Mouse (Mus musculus) kidney, adult 2 months (tissue): ENCODE measurements at regions not wholly inside any gene's neighbourhood (a gene's known extent, or its start where the extent isn't known, plus 50 kb on each side); places are given as distances from the start of the nearest gene placed in this dataset.
"Not testable (repeated sequence)": the region's sequence is repeated elsewhere in the genome, so short reads cannot be mapped to it uniquely, and the experiment has no call there.

Source experiments
- CTCF ChIP-seq: fragments of 200-500 bp; conservative IDR thresholded peaks from 2 replicates; pipeline ENCODE4 v1.5.1; 2011; ENCODE audit warnings: low read depth, mild to moderate bottlenecking, control low read depth, low read length, moderate library complexity, mixed read lengths; ENCODE audit not compliant: insufficient read depth, insufficient read length
- POLR2A ChIP-seq: fragments of 200-500 bp; IDR thresholded peaks from one replicate; pipeline ENCODE4 v1.6.1; 2011; ENCODE audit warnings: low read depth, low read length, control low read depth

GRCm38 (mm10) chr17:16997241-16997640, 66.7 kb upstream of the Zfp960 start:
- TF ChIP-seq CTCF, POLR2A: not testable (repeated sequence)
